Mouse (Mus musculus): ENCODE data around the gene Pan2.
"Not testable (repeated sequence)": the region's sequence is repeated elsewhere in the genome, so short reads cannot be mapped to it uniquely, and the experiment has no call there.

The Pan2 gene

DNA sequence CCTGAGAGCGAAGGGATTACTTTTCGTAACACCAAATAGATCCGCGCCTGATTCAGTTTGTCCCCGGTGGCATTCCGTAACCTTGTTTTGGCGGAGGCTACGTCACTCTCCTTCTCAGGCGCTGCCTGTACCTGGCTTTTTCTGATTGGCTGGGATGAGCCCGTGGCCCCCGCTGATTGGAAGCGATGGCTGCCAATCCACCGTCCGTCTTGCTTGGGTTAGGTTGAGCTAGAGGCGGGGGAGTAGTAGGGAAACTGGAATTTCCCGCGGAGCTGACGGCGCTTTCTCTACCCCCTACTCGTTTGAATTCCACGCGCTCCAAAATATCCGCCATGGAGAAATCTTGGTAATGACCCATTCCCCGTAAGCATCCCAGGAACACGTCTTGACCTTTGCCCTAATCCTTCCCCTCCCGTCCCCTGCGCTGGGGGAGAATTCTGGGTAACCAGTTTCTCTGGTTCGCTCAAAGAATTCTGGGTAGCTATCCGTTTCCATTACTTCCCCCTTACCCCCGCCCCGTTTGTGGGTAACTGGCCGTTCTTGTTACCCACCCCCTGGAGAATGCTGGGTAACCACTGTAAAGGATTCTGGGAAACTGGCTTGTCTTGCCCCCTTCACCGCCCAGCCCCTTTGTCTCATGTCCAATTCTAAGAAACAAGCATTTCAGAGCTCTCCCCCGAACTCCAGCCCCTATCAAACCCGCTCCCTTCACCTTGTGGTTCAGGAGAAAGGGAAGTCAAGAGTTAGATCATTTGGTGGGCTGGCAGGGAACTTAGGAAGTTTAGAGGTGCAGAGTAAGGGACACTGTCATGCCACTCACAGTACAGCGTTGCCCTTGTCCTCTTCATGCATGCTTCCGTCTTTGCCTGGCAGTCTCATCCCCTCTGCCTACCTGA is at the start of gene Pan2:
TSS of gene Pan2 (plus strand) at position 210 of the 896 bp plus-strand sequence.
- peak; percentile 99 for DNase-seq (ENCODE audit: low spot score)

DNA sequence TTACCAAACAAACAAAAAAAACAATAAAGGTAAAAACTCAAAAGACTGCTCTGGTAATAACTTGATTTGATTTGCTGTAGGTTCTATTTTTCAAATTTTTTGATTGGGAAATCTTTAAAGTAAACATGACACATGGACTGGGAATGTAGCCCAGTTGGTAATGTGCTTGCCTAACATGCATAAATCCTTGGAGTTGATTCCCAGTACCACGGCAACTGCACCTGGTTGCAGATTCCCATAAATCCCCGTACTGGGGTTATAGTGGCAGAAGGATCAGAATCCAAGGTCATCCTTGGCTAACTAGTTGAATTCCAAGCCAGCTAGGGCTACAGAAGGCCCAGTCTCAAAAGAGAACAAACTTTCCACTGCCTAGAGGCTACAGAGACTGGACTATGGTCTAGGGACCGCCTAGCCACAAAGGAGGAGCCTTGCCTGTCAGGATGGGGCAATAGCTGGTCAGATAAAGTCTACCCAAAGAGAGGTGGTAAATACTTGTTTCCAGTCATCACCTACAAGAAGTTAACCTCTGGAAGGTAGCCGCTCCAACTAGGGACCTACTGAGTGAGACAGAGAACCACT is 49.4 kb upstream of the Pan2 start, which contains the start of gene Apon:
TSS of gene Apon (plus strand) at position 420 of the 579 bp plus-strand sequence.
- peak; percentile 77 for DNase-seq (ENCODE audit: low spot score)

GRCm38 (mm10) chr10:128255925-128256324 is 47.2 kb upstream of the Pan2 start:
- DNase-seq (ENCODE audit: low spot score), result no peak

GRCm38 (mm10) chr10:128256328-128256727 is 46.8 kb upstream of the Pan2 start:
- DNase-seq (ENCODE audit: low spot score), result no peak

GRCm38 (mm10) chr10:128258953-128259352 is 44.2 kb upstream of the Pan2 start:
- no peak for DNase-seq (ENCODE audit: low spot score)

GRCm38 (mm10) chr10:128259946-128260345 is 43.2 kb upstream of the Pan2 start:
- no peak for DNase-seq (ENCODE audit: low spot score)

DNA sequence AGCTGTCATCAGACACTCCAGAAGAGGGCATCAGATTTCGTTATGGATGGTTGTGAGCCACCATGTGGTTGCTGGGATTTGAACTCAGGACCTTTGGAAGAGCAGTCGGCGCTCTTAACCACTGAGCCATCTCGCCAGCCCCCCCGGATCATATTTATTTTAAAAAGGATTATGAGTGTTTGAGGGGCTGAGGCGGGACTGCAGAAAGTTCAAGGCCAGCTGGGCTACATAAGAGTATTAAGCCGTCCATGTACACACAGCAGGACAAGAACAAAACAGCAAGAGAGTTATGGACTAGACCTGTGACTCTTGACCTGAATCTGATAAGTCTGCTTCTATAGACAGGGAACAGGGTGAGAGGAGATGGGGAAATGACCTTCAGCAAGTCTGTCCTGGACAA is 42.8 kb upstream of the Pan2 start:
- DNase-seq (ENCODE audit: low spot score), result not testable (repeated sequence)

DNA sequence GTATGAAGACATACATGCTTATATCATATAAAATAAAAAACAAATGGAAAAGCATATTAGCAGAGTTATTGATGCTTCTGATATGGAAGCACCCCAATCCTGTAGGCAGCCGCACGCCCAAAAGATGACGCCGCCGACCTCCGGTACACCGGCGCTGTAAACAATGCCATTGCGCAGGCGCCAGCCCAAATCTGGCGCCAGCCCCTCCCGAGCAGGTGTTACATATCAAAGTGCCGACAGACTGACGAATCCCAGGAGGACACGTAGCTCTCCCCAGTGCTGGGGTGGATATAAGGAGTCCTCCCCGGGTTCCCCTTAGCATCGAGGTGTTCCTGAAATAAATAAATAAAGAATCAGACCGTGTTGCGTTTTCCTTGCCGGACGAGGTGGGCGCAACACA is 40.8 kb upstream of the Pan2 start:
- no peak for DNase-seq (ENCODE audit: low spot score)

GRCm38 (mm10) chr10:128263393-128264310 is 39.5 kb upstream of the Pan2 start:
- no peak for DNase-seq (ENCODE audit: low spot score)

DNA sequence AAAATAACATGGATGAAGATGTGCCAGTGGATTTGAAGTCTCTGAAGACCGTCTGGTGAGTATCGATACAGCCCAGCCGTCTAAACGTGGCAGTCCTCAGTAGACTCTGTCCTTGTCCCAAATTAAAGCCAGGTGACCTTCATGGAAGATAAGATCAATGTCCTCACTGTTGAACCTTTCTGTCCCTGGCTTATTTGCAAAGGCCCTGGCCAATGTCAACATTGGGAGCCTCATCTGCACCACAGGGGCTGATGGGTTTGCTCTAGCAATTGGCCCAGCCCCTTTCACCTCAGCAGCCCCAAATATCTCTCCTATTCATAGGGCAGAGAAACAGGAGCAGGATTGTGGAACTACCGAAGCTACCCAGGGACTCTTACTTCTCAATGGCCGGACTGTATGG is 34.8 kb upstream of the Pan2 start, which contains the start of gene Apof:
TSS of gene Apof (plus strand) at position 301 of the 400 bp plus-strand sequence.
- no peak for DNase-seq (ENCODE audit: low spot score)

GRCm38 (mm10) chr10:128269206-128269910 is 33.8 kb upstream of the Pan2 start:
- DNase-seq (ENCODE audit: low spot score), result no peak

DNA sequence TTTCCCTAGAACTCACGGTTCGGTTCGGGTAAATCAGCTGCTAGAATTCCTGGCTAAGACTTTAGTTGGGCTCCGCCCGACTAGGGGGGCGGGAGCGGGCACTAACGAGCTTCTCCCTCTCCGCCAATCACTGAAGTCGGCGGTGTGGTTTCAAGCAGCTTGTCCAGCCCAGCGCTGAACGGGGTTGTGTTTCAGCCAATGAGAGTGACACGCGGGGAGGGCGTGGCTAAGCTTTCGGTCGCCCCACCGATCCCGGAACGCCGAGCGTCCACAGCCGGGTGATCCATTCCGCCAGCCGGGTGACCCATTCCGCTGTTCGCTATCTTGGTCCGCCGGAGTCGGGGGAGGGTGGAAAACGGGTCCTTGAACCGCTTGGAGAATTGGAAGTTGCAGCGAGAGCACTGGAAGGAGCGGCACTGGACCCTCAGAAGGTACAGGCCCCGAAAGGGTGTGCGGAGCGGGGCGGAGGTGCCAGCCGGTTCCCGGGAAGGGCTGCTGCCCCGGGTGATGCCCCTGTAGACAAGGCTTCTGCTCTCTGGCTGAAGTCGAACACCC is 32.8 kb upstream of the Pan2 start, which contains the start of gene Stat2:
TSS of gene Stat2 (plus strand) at position 273 of the 555 bp plus-strand sequence.
- DNase-seq (ENCODE audit: low spot score), result peak; percentile 98

- DNase-seq (ENCODE audit: low spot score), result no peak
Measured at GRCm38 (mm10) chr10:128270866-128271265, 32.3 kb upstream of the Pan2 start.

DNA sequence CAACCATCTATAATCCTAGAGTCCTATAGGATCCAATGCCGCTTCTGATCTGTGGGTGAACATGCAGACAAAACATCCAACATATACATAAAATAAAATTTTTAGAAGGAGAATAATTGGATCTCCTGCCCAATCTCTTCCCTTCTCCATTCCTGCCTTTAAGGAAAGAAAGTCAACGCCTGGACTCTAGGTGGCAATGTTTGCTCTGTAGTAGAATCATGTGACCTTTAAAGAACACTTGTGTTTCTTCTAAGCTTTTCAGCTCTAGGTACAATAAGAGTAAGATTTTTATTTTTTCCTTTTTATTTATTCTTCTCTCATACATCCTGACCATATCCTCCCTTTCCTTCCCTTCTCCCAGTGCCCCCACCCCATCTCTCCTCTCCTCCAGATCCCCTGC is 31.3 kb upstream of the Pan2 start:
- peak; percentile 41 for DNase-seq (ENCODE audit: low spot score)

DNA sequence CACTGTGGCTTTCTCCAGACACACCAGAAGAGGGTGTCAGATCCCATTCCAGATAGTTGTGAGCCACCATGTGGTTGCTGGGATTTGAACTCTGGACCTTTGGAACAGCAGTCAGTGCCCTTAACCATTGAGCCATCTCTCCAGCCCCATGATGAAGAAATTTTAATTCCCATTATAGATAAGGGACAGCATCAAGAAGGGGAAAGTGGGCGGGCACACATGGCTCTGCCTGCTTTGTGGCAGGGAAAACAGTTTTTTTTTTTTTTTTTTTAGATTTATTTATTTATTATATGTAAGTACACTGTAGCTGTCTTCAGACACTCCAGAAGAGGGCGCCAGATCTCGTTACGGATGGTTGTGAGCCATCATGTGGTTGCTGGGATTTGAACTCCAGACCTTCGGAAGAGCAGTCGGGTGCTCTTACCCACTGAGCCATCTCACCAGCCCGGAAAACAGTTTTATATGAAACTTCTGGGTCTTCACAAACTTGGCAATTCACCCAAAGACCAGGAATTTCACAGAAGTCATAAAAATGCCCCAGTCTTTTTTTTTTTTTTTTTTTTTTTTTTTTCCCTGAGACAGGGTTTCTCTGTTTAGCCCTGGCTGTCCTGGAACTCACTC is 30.2 kb upstream of the Pan2 start:
- not testable (repeated sequence) for DNase-seq (ENCODE audit: low spot score)

GRCm38 (mm10) chr10:128275374-128275773 is 27.8 kb upstream of the Pan2 start:
- DNase-seq (ENCODE audit: low spot score), result not testable (repeated sequence)

DNA sequence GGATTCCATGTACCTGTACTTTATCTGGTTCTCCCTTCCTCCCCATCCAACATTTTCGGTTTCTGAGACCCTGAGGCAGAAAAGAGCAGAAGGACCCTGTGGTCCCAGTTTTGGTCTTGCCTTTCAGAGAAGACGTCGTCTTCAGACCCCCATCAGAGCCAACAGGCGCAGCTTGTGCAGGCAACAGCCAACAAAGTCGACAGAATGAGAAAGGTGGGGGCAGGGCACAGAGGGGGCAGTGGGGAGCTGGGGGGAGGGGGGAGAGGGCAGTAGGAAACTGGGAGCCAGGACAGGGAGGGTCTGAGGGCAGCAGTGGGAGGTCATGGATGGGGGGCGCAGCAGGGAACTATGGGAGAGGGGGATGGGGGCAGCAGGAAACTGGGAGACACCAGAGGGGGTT is 25.0 kb upstream of the Pan2 start:
- DNase-seq (ENCODE audit: low spot score), result no peak

DNA sequence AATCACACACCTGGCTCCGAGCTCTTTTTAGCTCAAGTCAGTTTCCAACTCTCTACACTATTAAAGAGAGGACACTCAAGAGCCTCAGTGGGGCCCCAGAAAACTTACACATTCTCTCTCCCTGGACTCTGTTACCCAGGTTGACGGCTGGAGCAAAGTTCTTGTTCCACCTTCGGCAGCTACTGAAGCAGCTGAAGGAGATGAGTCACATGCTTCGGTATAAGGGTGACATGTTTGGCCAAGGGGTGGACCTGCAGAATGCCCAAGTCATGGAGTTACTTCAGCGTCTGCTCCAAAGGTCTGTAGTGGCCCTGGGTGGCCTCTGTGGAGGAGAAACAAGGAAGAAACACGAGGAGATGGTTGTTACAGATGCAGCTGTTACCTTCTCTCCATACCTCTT is 22.2 kb upstream of the Pan2 start:
- no peak for DNase-seq (ENCODE audit: low spot score)

GRCm38 (mm10) chr10:128281682-128282081 is 21.5 kb upstream of the Pan2 start:
- no peak for DNase-seq (ENCODE audit: low spot score)

DNA sequence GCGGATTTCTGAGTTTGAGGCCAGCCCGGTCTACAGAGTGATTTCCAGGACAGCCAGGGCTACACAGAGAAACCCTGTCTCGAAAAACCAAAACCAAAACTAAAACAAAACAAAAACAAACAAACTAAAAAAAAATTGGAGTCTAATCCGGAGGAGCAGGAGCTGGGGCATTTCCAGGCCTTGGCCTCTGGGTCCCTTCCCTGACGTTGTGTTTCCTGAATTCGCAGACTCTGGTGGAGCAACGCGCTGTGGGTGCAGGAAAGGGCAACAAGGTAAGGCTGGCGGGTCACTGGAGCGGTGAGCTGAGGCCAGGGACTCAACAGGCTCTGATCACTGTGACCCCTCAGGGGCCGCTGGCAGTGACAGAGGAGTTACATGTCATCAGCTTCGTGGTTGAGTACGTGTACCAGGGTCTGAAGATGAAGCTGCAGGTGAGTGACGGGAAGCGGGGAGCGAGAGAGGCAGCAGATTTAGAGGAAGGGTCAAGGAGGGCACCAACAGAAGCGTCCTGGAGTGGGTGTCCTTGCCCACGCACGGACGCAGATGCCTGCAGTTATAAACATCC is 20.2 kb upstream of the Pan2 start:
- DNase-seq (ENCODE audit: low spot score), result no peak
